Mouse (Mus musculus) cerebellum, postnatal 10 days (tissue): ENCODE results near the gene Spats2.
A peak's percentile ranks its signal among the peaks of the same experiment; 100 is the strongest.

Experiments used
- DNase-seq, 2 experiments: peaks; one replicate each; pipeline ENCODE4 v3.0.0; 2021; ENCODE audit warnings: mixed read lengths in 2 of 2

Spats2 gene

GRCm38 (mm10) chr15:99097840-99098492, 27.8 kb upstream of the Spats2 start:
- peak; percentile 36 to 39 for DNase-seq

- no peak for DNase-seq
Measured at GRCm38 (mm10) chr15:99098493-99098861, 27.2 kb upstream of the Spats2 start.

GRCm38 (mm10) chr15:99099139-99099556, 26.6 kb upstream of the Spats2 start:
- peak; percentile 75 to 80 for DNase-seq

GRCm38 (mm10) chr15:99099984-99100383, 25.7 kb upstream of the Spats2 start:
- DNase-seq = no peak

GRCm38 (mm10) chr15:99105238-99105637, 20.5 kb upstream of the Spats2 start:
- DNase-seq = no peak

- no peak for DNase-seq
Measured at GRCm38 (mm10) chr15:99107866-99108265, 17.9 kb upstream of the Spats2 start.

GRCm38 (mm10) chr15:99111139-99111538, 14.6 kb upstream of the Spats2 start:
- DNase-seq = no peak

GRCm38 (mm10) chr15:99111809-99112208, 13.9 kb upstream of the Spats2 start:
- no peak for DNase-seq

GRCm38 (mm10) chr15:99112843-99113395, 12.8 kb upstream of the Spats2 start:
- DNase-seq = no peak

- no peak for DNase-seq
Measured at GRCm38 (mm10) chr15:99113396-99113975, 12.2 kb upstream of the Spats2 start.

GRCm38 (mm10) chr15:99114312-99115064, 11.2 kb upstream of the Spats2 start:
- DNase-seq = no peak

GRCm38 (mm10) chr15:99115065-99115423, 10.7 kb upstream of the Spats2 start:
- DNase-seq = no peak

- DNase-seq = no peak
Measured at GRCm38 (mm10) chr15:99116539-99116938, 9.2 kb upstream of the Spats2 start.

- DNase-seq = no peak
Measured at GRCm38 (mm10) chr15:99120814-99121213, 4.9 kb upstream of the Spats2 start.

GRCm38 (mm10) chr15:99122642-99123041, 3.1 kb upstream of the Spats2 start:
- no peak for DNase-seq

- peak; percentile 91 to 95 for DNase-seq
Measured at GRCm38 (mm10) chr15:99126081-99126815, 532 bp downstream of the Spats2 start.

GRCm38 (mm10) chr15:99126816-99127365, 1.2 kb downstream of the Spats2 start:
- DNase-seq = no peak

- no peak for DNase-seq
Measured at GRCm38 (mm10) chr15:99127851-99128522, 2.3 kb downstream of the Spats2 start.

- DNase-seq = no peak
Measured at GRCm38 (mm10) chr15:99129441-99129840, 3.7 kb downstream of the Spats2 start.

GRCm38 (mm10) chr15:99129956-99130910, 4.5 kb downstream of the Spats2 start:
- no peak for DNase-seq

GRCm38 (mm10) chr15:99138389-99138788, 12.7 kb downstream of the Spats2 start:
- no peak for DNase-seq
